Mouse (Mus musculus): ENCODE measurements at regions not wholly inside any gene's neighbourhood (a gene's known extent, or its start where the extent isn't known, plus 50 kb on each side); places are given as distances from the start of the nearest gene placed in this dataset.
A peak's percentile ranks its signal among the peaks of the same experiment; 100 is the strongest.

DNA sequence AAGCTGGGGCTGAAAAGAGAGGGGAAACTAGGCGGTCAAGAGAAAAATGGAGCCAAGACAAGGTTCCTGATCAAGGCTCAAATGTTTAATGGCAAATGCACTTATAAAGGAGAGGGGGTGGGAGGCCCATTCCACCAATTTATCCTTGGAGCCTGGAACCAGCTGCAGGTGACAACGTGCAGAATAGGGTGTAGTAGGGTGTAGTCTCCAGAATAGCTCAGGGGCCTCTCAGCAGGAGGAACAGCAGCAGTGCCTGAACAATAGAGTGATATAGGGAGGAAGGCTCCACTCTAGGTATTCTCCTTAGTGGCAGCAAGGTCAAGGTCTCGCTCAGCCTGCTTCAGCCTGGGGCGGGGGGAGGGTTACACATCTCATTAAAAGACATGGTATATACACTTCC lies 451.7 kb downstream of the Ube2dnl2 start:
- DNase-seq = no peak

DNA sequence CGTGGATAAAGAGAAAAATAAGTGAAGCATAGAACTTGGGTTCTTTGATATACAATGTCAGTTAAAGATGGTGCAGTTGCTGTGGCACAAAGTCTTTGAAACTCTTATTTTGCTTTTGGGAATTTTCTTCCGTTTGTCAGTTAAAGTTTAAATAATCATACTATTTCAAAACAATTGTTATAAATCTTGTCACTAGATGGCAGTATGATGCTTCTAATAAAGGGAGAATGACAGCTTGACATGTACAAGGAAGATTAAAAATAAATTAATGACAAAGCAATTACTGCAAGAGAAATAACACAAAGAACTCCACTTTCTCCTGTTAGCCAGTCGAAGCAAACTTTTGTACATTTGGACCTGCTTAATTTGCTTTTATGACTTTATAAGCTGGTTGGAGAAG lies 489.0 kb downstream of the Ube2dnl2 start:
- DNase-seq = peak in 1 of 2 experiments; percentile 4
